Mouse (Mus musculus) cortical plate, adult 2 months (tissue): ENCODE results near the gene Best2. TPM values are rescaled to one million over a fixed set of nuclear protein-coding genes. Genes with fewer than 3 reads are reported as not detected.

Source experiments
- H3K27ac ChIP-seq: fragments of 200-500 bp; 2 replicates; pipeline ENCODE4 v1.5.1; 2012; ENCODE audit warnings: low read length, control low read depth, inconsistent platforms; ENCODE audit not compliant: insufficient read depth
- H3K4me1 ChIP-seq: fragments of 200-500 bp; 2 replicates; pipeline ENCODE4 v1.6.1; 2011; ENCODE audit warnings: low read length; ENCODE audit not compliant: control insufficient read depth, insufficient read depth
- H3K4me3 ChIP-seq: fragments of 200-500 bp; 2 replicates; pipeline ENCODE4 v1.5.1; 2011; ENCODE audit warnings: mild to moderate bottlenecking, low read length, control low read depth; ENCODE audit not compliant: insufficient read depth
- CTCF ChIP-seq: fragments of 200-500 bp; IDR thresholded peaks from 2 replicates; pipeline ENCODE4 v1.5.1; 2011; ENCODE audit warnings: mild to moderate bottlenecking, control low read depth, low read length; ENCODE audit not compliant: insufficient read depth; ENCODE audit errors: extremely low read depth
- POLR2A ChIP-seq: fragments of 200-500 bp; IDR thresholded peaks from 2 replicates; pipeline ENCODE4 v1.6.1; 2011; ENCODE audit warnings: mild to moderate bottlenecking, low read length, control low read depth; ENCODE audit not compliant: insufficient read depth; ENCODE audit errors: extremely low read depth
- polyA plus RNA-seq: library from polyadenylated mRNA; depleted of rRNA; stranded (reverse); fragments of >200 nt; gene quantifications from 2 replicates; pipeline ENCODE4 v1.2.3, GENCODE M21; 2012

Gene Best2
- polyA plus RNA-seq, 1 experiment: not detected

GRCm38 (mm10) chr8:84985684-84986378 lies 28.5 kb downstream of the Best2 start:
- peak overlapping the region; percentile 94 for H3K27ac ChIP-seq
- TF ChIP-seq CTCF: no peak
- TF ChIP-seq POLR2A: peak; percentile 95
- peaks cover 7% of the 10 kb centered on the region; the same call in 1 of the 2 replicates for H3K4me1 ChIP-seq
- H3K4me3 ChIP-seq: peak overlapping the region; percentile 55

- H3K4me3 ChIP-seq: peak overlapping the region; percentile 55
- peak overlapping the region; percentile 94 for H3K27ac ChIP-seq
- H3K4me1 ChIP-seq: peaks cover 7% of the 10 kb centered on the region; the same call in 1 of the 2 replicates
- TF ChIP-seq POLR2A: no peak
- TF ChIP-seq CTCF: no peak
Measured at GRCm38 (mm10) chr8:84985049-84985683, 29.2 kb downstream of the Best2 start.

- Histone ChIP-seq H3K4me3 (peak overlapping the region; percentile 55; the same call in 1 of the 2 replicates), H3K4me1 (peaks cover 7% of the 10 kb centered on the region; the same call in 1 of the 2 replicates), H3K27ac (peak overlapping the region; percentile 94)
- TF ChIP-seq POLR2A (no peak), CTCF (no peak)
Measured at GRCm38 (mm10) chr8:84984294-84985048, 29.9 kb downstream of the Best2 start.

- TF ChIP-seq CTCF (no peak), POLR2A (no peak)
- Histone ChIP-seq H3K4me3 (no peak overlapping the region), H3K27ac (no peak overlapping the region), H3K4me1 (peaks cover 7% of the 10 kb centered on the region; the same call in 1 of the 2 replicates)
Measured at GRCm38 (mm10) chr8:84982499-84983011, 31.8 kb downstream of the Best2 start.

- Histone ChIP-seq H3K27ac (no peak overlapping the region), H3K4me3 (no peak overlapping the region), H3K4me1 (peaks cover 7% of the 10 kb centered on the region; the same call in 1 of the 2 replicates)
- TF ChIP-seq POLR2A (no peak), CTCF (no peak)
Measured at GRCm38 (mm10) chr8:84981644-84982498, 32.5 kb downstream of the Best2 start.

GRCm38 (mm10) chr8:84980622-84981358 lies 33.5 kb downstream of the Best2 start:
- Histone ChIP-seq H3K4me3 (no peak overlapping the region), H3K4me1 (peaks cover 3% of the 10 kb centered on the region; the same call in 1 of the 2 replicates), H3K27ac (peak overlapping the region; percentile 57)
- TF ChIP-seq CTCF (no peak), POLR2A (no peak)

- peaks cover 1% of the 10 kb centered on the region; the same call in 1 of the 2 replicates for H3K4me1 ChIP-seq
- H3K27ac ChIP-seq: peak overlapping the region; percentile 86
- peak overlapping the region; percentile 8 for H3K4me3 ChIP-seq
- no peak for TF ChIP-seq POLR2A
Measured at GRCm38 (mm10) chr8:84979599-84980421, 34.5 kb downstream of the Best2 start.
